Mouse (Mus musculus) heart, embryonic 14.5 days (tissue): Measurements from ENCODE around the gene Trappc3l. TPM values are rescaled to one million over a fixed set of nuclear protein-coding genes. Genes with fewer than 3 reads are reported as not detected.

Experiments
- ATAC-seq: fragments of 200-750 bp; cut with Nextera tagmentation; 2 replicates; pipeline ENCODE4 v1.8.0; 2017; ENCODE audit warnings: low read depth, moderate TSS enrichment; ENCODE audit not compliant: insufficient number of reproducible peaks, insufficient read depth, low FRiP score
- H3K27ac ChIP-seq, 2 experiments: fragments of 200-500 bp in 1 of 2; fragments of 300-500 bp in 1 of 2; sonication (generic) in 1 of 2; replicated peaks in 1 of 2; 2 replicates each; pipeline ENCODE4 v1.5.1; 2012 to 2014; ENCODE audit warnings: low read depth in 2 of 2, low read length in 2 of 2, control low read depth in 1 of 2, mild to moderate bottlenecking in 1 of 2, mixed read lengths in 1 of 2; ENCODE audit not compliant: control insufficient read depth in 1 of 2, insufficient read depth in 1 of 2
- H3K27me3 ChIP-seq: fragments of 300-500 bp; sonication (generic); 2 replicates; pipeline ENCODE4 v1.6.1; 2014; ENCODE audit warnings: mild to moderate bottlenecking, low read length, control low read depth; ENCODE audit not compliant: control insufficient read depth, insufficient read depth
- H3K36me3 ChIP-seq: fragments of 300-500 bp; sonication (generic); 2 replicates; pipeline ENCODE4 v1.6.1; 2014; ENCODE audit warnings: mild to moderate bottlenecking, control low read depth, low read length, mixed read lengths; ENCODE audit not compliant: control insufficient read depth, insufficient read depth
- H3K4me1 ChIP-seq, 2 experiments: fragments of 200-500 bp in 1 of 2; fragments of 300-500 bp in 1 of 2; sonication (generic) in 1 of 2; 2 replicates each; pipeline ENCODE4 v1.6.1; 2012 to 2014; ENCODE audit warnings: low read length in 2 of 2, control low read depth in 1 of 2, mixed read lengths in 1 of 2; ENCODE audit not compliant: control insufficient read depth in 2 of 2, insufficient read depth in 2 of 2
- H3K4me2 ChIP-seq: fragments of 300-500 bp; sonication (generic); 2 replicates; pipeline ENCODE4 v1.6.1; 2014; ENCODE audit warnings: mild to moderate bottlenecking, low read length
- H3K4me3 ChIP-seq, 2 experiments: fragments of 200-500 bp in 1 of 2; fragments of 300-500 bp in 1 of 2; sonication (generic) in 1 of 2; 2 replicates each; pipeline ENCODE4 v1.5.1; 2012 to 2014; ENCODE audit warnings: low read length in 2 of 2, mild to moderate bottlenecking in 2 of 2, control low read depth in 1 of 2, low read depth in 1 of 2, moderate library complexity in 1 of 2; ENCODE audit not compliant: control insufficient read depth in 1 of 2, insufficient read depth in 1 of 2
- H3K9ac ChIP-seq: fragments of 300-500 bp; sonication (generic); 2 replicates; pipeline ENCODE4 v1.6.1; 2014; ENCODE audit warnings: mild to moderate bottlenecking, low read length
- H3K9me3 ChIP-seq: fragments of 300-500 bp; sonication (generic); 2 replicates; pipeline ENCODE4 v1.6.1; 2016; ENCODE audit warnings: low read length, control low read depth; ENCODE audit not compliant: control insufficient read depth
- WGBS: fragments of 180-500 bp; shearing (Covaris S2); extraction: QIAGEN DNeasy Blood & Tissue Kit; methylation state at CpG from one replicate; pipeline ENCODE4 v1.1.7; 2014; 5-methylcytosine and 5-hydroxymethylcytosine counted together
- polyA plus RNA-seq: library from polyadenylated mRNA; unstranded; fragments of >200 nt; fragmentation: Nextera tagmentation; extraction: Ambion mirVana; gene quantifications from 2 replicates; pipeline ENCODE4 v1.2.1, GENCODE M21; 2014

Trappc3l gene
- polyA plus RNA-seq, 1 experiment from 2014 or later: not detected

DNA sequence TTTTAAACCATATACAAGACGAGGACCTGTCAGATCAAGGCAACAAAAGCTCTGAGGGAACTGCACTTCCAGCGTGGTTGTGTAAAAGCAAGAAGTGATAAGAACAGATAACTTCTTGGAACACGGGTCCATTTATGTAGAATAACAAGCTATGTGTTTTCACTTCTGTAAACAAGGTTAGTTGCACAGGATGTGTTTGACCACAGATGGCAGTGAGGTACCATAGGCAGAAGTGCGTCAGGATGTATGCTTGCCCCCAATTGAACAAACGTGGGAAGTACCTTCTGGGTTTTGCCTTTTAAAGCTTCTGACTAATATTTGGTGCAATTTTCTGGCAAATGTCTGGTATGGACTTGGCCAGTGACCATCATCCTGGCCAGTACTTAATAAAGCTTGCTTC lies 7.1 kb upstream of the Trappc3l start:
- H3K27ac ChIP-seq: no peak overlapping the region
- H3K27me3 ChIP-seq: no peaks in the 10 kb centered on the region
- ATAC-seq: no peak
- no peaks in the 10 kb centered on the region for H3K36me3 ChIP-seq
- no peak overlapping the region for H3K9ac ChIP-seq
- no peak overlapping the region for H3K4me3 ChIP-seq
- no peak overlapping the region for H3K4me2 ChIP-seq
- 58% methylated on average over 5 of the region's 5 CpGs for WGBS
- H3K9me3 ChIP-seq: no peaks in the 10 kb centered on the region
- H3K4me1 ChIP-seq: peaks cover 2 to 3% of the 10 kb centered on the region in 2 experiments; a peak in 3 of 4 replicates

GRCm38 (mm10) chr10:34033630-34034305 lies 3.6 kb upstream of the Trappc3l start:
- Histone ChIP-seq H3K9me3 (no peaks in the 10 kb centered on the region), H3K4me2 (peak overlapping the region; percentile 51), H3K4me3 (0 out of 4 replicates have a peak overlapping the region, but pooled peaks have one; percentile 10 to 22), H3K27ac (no peak overlapping the region), H3K36me3 (no peaks in the 10 kb centered on the region), H3K27me3 (no peaks in the 10 kb centered on the region), H3K4me1 (peaks cover 2 to 3% of the 10 kb centered on the region in 2 experiments; a peak in 3 of 4 replicates), H3K9ac (peak overlapping the region; percentile 35)
- ATAC-seq: peak; percentile 66; the same call in 1 of the 2 replicates
- 19% methylated on average over 22 of the region's 22 CpGs for WGBS

DNA sequence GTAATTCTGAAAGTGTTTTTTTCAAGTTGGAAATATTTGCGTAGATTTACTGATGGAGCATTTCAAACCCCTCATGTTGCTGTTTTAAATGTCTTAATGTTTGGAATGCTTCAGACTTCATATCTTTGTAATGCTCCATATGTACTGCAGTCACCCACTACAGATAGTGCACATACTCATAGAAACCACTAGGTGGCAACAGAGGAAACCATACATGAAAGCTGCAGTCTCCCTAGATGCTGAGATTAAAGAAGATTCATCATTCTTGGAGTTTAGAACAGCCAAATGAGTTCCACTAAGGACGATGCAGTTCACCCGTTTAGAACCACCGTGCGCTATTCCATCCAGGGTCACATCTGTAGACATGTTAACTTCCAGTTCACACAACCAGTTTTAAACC lies 810 bp upstream of the Trappc3l start:
- no peak for ATAC-seq
- Histone ChIP-seq H3K4me3 (no peak overlapping the region), H3K9ac (no peak overlapping the region), H3K36me3 (no peaks in the 10 kb centered on the region), H3K27me3 (no peaks in the 10 kb centered on the region), H3K4me1 (peaks cover 2 to 3% of the 10 kb centered on the region in 2 experiments; a peak in 3 of 4 replicates), H3K27ac (no peak overlapping the region), H3K4me2 (no peak overlapping the region), H3K9me3 (no peaks in the 10 kb centered on the region)
- 20% methylated on average over 5 of the region's 5 CpGs for WGBS

DNA sequence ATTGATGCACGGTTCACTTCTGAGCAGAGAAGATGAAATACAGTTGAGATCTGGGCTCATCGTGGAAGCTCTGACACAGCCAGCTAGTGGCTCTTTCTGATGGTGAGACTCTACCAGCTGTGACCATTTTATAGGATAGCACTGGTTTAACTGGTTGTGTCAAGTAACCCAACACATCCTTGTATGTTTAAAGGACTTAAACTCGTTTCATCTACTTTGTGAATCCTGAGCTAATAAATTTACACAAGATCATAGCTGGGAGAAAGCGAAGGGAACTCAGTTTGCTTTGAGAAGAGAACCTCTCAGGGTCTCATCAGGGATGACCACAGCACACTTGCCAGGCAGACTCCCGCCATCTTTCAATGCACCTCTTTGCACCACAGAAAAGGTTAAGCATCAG lies 6.8 kb downstream of the Trappc3l start, which contains the start of gene Calhm4:
Gene Calhm4 (minus strand): TSS at position 101 of the 400 bp plus-strand sequence.
- no peaks in the 10 kb centered on the region for H3K4me1 ChIP-seq
- H3K4me2 ChIP-seq: no peak within 1 kb of the TSS
- no peak within 1 kb of the TSS for H3K9ac ChIP-seq
- H3K36me3 ChIP-seq: no peaks in the 10 kb centered on the region
- WGBS: 75% methylated on average over 5 of the region's 5 CpGs
- ATAC-seq: no peak
- H3K27ac ChIP-seq: no peak within 1 kb of the TSS
- no peaks in the 10 kb centered on the region for H3K9me3 ChIP-seq
- no peak within 1 kb of the TSS for H3K4me3 ChIP-seq
- no peaks in the 10 kb centered on the region for H3K27me3 ChIP-seq

- H3K27me3 ChIP-seq: no peaks in the 10 kb centered on the region
- no peak overlapping the region for H3K4me2 ChIP-seq
- no peaks in the 10 kb centered on the region for H3K9me3 ChIP-seq
- ATAC-seq: no peak
- H3K4me3 ChIP-seq: no peak overlapping the region
- 62% methylated on average over 2 of the region's 2 CpGs for WGBS
- H3K36me3 ChIP-seq: no peaks in the 10 kb centered on the region
- H3K4me1 ChIP-seq: no peaks in the 10 kb centered on the region
- no peak overlapping the region for H3K9ac ChIP-seq
- H3K27ac ChIP-seq: no peak overlapping the region
These were observed 16.6 kb downstream of the Trappc3l start for GRCm38 (mm10) chr10:34053987-34054386.

- no peaks in the 10 kb centered on the region for H3K4me1 ChIP-seq
- no peak for ATAC-seq
- H3K9ac ChIP-seq: no peak overlapping the region
- no peaks in the 10 kb centered on the region for H3K9me3 ChIP-seq
- H3K27ac ChIP-seq: no peak overlapping the region
- H3K27me3 ChIP-seq: no peaks in the 10 kb centered on the region
- no peak overlapping the region for H3K4me2 ChIP-seq
- H3K4me3 ChIP-seq: no peak overlapping the region
- 52% methylated on average over 3 of the region's 3 CpGs for WGBS
- H3K36me3 ChIP-seq: no peaks in the 10 kb centered on the region
These were observed 29.2 kb downstream of the Trappc3l start for GRCm38 (mm10) chr10:34066591-34066990.

DNA sequence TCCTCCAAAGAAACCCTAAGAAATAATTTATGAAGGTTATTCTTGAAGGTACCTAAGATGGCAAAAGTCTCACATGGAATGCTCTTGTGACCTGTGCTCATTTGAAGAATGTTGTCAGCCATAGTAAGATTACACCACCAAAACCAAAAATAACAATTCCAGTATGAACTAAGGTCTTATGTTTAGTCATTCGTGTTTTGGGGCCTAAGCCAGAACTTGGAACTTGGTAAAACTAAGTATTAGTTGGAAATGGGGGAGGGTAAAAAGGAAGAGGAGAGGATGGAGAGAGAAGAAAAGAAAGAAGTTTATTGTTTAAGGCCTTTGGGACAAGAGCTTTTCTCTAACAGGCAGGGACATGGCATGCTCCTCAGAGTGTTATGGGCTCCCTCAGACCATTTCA lies 32.2 kb downstream of the Trappc3l start:
- Histone ChIP-seq H3K4me1 (no peaks in the 10 kb centered on the region), H3K4me3 (no peak overlapping the region), H3K9me3 (no peaks in the 10 kb centered on the region), H3K4me2 (no peak overlapping the region), H3K27me3 (no peaks in the 10 kb centered on the region), H3K36me3 (no peaks in the 10 kb centered on the region), H3K27ac (no peak overlapping the region), H3K9ac (no peak overlapping the region)
- no peak for ATAC-seq
- 51% methylated on average over 1 of the region's 1 CpGs for WGBS
